Mouse (Mus musculus): ENCODE data around the gene Cish.

DNA sequence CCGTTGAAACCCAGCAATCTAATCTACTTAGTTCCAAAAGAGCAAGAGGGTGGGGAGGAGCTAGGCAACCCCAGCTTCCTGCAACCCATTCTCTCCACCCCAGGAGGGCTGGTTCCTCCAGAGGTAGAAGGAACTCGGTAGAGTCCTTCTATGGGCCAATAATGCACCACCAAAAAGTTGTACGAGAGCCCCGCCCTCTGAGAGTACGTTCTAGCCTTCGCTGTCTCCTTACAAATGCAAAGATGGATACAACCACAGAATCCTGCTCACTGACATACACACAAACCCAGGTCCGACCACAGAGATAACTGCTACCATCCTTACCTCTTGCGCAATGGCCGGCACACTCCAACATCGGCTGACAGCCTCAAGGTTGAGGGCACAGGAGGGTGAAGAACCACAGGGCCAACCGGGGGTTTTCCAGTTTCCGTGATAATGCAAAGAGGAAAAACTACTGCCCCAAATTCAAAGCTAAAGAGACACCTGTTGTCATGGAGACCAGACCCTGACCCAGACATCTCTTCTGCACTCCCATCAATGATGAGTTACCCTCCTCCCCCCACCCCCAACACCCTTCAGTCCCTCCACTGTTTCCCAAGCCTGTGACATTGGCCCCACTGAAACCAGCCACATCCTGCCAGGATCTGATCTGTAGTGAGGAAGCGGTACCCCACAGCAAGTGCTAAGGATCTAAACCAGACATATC is 15.4 kb upstream of the Cish start:
- TF ChIP-seq CTCF (IDR thresholded peaks at IDR 0.05; ENCODE audit: control insufficient read depth, insufficient read depth, low read length): no peak
- TF ChIP-seq POLR2A (IDR thresholded peaks at IDR 0.05; ENCODE audit: borderline replicate concordance, control insufficient read depth, low read depth, low read length): no peak

Measured in bone marrow, adult 2 months (tissue).